Mouse (Mus musculus) lung, postnatal 14 days (tissue): ENCODE results near the gene Lrmda.

ENCODE experiments used
- DNase-seq: peaks from one replicate; pipeline ENCODE4 v3.0.0; 2021

The Lrmda gene

DNA sequence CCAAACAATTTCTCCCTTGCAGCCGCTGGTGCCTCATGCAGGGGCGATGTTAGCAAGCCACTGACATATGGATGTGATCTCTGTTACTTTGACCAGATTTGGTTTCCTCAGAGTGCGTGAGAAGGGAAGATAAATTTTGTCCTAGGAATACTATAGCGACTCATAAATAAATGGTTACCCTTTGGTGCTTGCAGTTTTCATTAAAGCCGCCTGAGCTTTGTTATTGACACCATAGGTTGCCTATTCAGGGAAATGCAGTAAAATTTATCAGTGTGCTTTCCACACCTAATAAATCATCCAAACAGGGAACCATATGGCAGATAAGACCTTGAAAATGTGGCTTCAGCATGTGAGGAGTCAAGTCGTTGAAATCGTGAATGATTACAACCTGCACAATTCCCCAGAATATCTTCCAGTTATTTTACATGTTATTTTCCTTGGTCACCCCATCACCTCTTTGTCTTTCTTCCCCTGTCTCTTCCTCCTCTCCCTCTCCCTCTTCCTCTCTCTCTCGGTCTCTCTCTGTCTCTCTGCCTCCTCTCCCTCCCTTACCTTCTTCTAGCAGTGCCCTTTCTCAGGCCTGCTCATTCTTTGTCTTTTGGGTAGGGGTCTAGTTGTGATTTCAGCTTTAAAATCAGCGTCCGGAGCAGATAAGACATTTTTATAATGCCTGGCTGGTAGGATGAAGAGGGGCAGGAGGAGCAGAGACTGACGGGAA, 148.7 kb downstream of the Lrmda start:
- DNase-seq: no peak

DNA sequence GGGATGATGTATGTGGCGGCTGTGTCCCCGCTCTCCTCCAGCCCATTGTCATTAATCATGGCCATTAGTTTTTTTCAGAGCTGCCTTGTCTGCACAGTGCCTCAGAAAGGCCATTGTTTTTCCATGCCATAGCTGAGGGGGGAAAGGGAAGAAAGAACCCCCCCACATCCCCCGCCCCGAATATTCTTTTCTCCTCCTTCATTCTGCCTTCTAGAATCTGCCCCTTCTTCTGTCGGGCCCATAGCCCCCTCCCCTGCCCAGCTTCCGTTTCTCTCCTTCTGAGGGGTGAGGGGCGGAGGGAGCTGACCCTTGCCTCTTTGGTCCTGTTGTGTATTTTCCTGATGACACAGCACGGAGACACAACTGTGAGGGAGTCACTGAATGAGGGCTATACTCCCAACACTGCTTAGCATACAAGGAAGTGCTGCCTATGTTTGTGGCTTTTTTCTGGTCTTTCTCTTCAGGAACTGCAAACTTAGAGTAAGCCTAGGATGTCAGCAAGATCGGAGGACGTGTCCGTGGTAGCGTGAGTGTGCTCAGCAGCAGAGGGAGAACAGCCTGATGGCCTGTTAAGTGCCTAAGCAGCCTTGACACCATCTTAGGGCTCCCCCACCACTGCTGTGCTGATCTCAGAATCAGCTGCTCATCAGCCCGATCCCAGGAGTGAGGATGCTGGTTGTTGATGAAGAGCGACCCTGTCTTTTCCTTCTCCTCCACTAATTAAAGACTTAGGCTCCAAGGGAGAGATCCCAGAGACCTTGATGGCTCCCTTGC, 149.5 kb downstream of the Lrmda start:
- no peak for DNase-seq

DNA sequence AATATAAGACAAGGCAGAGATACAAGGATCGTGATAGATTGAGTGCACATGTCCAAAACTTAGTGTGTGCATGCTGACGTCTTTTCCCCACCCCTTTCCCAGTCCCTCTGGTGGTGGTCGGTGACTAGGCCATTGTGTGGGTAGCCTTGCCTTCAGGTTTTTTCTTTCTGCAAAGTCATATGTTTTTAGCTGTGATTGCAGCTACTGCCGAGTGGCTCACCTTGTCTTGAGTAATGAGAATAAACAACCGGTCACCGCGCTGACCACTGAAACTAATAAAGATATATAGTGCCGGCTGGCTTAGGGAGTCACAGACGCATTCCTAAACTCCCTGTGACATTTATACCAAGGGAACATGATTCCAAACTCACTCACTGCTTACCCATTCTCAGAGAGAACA, 155.2 kb downstream of the Lrmda start:
- no peak for DNase-seq

DNA sequence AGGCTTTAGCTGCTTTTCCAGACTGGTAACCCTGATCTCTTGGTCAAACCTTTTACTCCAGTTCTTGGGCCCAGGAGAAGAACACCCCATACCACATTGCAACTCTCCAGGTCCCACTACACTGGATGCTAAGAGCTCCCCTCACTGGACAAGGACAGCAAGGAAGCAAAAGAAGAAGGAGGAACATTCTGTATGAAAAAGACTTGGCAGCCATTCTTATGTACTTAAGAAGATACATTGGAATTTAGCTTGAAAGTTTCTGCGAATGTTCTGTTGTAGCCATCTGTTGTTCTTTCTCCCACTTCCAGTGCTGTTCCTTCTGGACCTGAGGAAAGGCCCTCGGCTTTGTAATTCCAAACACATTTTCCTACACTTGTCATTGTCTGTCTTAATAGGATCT, 160.2 kb downstream of the Lrmda start:
- no peak for DNase-seq

DNA sequence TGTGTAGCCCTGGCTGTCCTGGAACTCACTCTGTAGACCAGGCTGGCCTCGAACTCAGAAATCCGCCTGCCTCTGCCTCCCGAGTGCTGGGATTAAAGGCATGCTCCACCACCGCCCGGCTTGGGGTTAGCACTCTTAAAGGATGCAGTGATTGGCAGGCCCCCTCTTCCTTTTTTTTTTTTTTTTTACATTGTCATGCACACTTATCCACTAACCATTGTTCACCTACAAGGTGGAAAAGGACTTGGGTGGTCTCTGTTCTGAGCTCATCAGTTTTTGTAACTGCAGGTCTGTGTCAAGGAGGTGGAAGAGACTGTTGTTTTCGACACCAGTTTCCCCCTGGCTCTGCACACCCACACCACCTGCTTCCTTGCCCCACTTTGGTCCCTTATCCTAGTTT, 162.0 kb downstream of the Lrmda start:
- DNase-seq: no peak

DNA sequence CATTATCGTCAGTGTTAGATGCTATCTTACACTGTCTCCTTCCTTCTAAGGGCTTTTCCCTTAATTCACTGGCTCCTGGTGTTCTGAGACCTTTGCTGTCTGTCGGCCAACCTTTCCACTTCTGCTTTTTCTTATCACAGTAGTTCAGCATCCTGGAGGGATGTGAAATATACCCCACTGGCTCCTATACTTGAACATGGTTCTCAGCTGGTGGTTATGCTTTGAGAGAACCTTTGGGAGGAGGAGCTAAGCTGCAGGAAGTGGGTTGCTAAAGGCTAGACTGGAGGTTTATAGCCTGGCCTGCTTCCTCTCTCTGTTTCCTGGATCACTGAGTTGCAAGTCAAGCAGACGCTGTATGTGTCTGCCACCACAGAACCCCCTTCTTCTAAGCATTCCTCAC, 163.7 kb downstream of the Lrmda start:
- DNase-seq: no peak

DNA sequence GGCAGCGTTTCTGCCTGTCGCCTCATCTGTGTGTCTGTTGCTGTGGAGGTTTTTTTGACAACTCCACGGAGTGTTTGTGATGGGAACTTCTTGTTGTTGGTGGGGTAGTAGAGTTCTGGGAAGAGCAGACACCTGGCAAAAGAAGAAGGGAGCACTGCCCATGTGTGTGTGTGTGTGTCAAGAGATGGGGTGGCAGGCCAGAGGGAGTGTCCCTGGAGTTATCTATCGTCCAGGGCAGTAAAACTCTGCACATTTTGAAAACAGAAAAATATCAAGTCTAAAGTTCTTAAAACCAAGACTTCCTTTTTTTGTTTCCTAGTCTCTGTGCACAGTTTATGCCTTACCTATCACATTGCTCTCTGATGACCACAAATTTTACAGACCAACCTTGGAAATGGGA, 165.9 kb downstream of the Lrmda start:
- DNase-seq: no peak

DNA sequence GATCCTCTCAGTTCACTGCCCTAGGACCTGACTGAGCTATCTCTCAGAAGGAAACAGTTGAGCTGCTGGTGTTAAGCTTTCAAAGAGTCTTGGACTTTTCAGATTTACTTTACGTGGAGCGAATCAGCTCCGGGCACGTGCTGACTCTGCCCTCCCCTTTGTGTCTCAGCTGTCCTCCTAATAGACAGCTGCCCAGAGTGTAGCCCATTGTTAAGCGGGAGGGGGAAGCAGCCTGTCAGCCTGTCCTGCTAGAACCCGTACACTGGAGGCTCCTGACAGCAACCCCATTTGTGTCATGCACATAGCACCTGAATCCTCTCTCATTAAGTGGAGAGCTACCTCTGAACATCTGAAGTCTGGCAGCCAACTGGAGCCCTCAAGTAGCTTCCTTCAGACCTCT, 170.6 kb downstream of the Lrmda start:
- no peak for DNase-seq

DNA sequence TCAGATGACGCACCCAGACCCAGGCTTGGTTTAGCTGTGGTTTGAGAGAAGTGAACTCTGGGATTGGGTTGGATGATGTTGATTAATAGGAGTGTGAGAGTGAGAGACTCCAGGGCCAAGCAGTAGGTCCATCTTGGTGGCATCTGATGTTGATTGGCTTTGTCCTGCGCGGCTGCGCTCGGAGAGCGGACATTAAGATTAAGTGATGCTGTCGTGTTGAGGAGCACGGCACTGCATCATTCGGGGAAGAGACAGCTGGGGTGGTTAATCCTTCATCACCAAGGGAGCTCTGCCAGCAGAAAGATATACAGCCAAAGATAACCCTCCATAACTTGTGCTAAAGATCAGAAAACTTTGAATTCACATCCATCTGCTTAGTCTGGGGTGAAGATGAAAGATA, 172.7 kb downstream of the Lrmda start:
- DNase-seq: no peak

DNA sequence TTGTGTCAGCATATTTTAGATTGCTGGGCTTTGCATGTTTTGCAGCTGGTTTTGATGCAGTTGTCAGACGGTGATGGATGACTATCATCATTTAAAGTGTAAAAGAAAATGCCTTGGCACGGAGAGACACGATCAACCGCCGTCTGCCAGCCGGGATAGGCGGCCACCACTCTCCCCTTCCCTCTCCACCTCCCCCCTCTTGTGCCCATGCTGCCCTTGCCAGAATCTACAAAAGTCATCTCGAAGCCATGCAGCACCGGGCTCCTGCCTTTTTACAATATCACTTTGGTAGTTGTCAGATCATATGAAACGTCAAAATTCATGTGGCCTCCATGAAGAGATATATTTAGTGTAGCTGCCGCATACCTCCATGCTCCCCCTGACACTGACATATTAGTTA, 178.5 kb downstream of the Lrmda start:
- no peak for DNase-seq

DNA sequence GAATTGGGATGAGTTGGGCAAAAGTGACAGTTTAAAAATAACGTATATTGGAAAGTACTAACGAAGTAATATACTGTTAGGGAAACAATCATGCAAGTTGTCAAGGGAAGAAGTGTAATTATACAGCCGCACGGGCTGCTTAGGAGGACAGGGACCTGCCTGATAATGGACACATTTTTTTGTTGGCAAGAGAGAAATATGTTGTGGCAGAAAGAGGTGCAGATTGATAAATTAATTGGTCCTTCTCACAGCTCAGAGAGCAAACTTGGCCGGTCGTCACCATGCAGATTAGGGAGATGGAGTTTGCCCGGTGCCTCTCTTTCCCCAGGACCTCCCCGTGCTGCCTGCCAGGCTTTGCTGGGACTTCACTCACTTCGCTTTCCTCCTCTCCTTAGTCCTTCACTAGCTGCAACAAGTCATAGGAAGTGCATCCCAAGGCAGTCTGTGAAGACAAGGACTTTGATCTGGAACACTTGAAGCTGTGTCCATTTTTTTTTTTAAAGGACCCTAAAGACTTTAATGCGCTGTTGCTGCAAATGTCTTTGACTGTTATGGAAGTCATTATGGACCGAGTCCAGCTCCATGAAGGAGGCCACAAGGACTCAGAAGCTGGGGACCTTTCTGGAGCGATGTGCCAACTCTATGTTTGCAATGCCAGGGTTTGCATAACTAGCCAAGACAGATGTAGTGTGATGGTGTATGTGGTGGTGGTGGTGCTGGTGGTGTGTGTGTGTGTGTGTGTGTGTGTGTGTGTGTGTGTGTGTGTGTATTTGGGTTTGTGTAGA, 179.3 kb downstream of the Lrmda start:
- no peak for DNase-seq

DNA sequence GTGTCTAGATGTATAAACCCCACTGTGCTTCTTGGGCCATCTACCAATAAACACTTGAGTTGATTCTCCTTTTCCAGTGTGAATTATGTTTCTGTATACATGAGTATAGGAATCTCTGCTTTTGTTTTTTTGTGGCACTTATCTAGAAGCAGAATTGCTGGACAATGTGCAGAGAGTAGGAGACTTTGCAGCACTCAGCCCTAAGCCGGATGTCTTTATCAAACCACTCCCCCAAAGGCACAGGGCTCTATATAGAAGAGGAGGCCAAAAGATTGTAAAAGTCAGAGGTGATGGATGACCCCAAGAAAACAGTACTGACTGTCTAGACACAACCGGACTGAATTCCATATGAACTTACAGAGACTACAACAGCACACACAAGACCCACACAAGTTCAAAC, 182.2 kb downstream of the Lrmda start:
- DNase-seq: no peak

DNA sequence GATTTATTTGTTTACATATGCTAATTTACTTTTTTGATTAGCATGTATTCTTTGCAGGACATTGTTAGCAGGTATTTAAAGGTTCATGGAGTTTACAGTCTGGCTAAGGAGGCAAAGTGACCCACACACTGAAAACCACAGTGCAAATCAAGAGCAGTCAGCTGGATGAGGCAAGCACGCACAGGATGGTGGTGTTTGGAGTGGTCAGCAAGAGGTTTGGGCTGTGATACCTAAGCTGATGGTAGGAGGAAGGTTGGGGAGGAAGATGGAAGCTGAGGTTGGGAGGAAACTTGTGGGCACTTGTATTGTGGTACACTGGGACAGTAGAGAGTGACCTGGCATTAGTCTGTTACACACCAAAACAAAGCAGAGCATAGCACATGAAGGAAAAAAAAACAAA, 191.1 kb downstream of the Lrmda start:
- no peak for DNase-seq

DNA sequence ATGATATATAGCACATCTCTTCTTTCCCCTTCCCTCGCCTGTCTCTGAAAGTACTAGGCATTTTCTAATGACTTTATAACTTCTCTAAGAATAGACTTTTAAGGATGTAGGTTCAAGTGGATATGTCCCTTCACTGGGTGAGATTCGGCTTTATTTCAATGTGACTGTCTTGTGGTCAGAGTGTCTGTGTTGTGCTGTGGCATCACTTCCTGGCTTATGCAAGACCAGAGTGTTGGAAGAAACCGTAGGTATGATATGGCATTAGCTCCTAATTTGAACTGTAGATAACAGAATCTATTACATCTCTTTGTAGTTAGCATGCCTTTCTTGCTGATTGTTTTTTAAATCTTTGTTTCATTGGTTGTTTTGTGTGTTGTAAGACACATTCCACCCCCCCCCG, 198.7 kb downstream of the Lrmda start:
- DNase-seq: no peak

DNA sequence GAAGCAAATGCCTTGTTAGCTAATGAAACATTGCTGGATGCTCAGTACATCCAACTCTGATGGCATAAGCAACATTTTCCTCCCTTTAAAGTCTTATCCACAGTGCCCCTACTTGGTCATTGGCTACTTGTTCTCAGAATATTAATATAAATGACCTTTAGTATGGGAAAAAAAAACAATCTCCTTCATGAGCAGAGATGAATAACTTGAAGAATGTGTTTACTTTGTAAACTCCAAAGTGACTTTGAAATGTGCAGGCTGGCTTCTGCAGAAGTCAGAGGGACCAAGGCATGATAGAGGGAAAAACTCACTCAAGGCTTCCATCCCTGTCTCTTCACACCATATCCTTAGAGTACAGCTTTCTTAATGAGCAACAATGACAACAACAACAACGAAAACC, 202.5 kb downstream of the Lrmda start:
- DNase-seq: peak; percentile 14

DNA sequence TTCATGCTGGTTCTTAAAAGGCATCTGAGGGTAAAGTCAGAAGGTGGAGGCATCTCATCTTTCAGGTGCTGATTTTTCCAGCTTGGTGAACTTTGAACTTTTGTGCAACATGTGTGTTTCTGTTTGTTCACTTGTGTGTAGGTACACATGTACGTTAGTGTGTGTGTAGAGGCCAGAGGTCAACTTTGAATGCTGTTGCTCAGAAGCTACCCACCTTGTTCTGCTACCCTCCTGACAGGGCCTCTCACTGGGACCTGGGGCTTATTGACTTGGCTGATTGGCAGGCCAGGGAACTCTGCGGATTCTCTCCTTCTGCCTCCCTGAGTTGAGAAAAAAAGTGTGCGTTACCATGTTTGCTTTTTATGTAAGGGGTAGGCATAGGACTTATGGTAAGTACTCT, 203.1 kb downstream of the Lrmda start:
- no peak for DNase-seq

DNA sequence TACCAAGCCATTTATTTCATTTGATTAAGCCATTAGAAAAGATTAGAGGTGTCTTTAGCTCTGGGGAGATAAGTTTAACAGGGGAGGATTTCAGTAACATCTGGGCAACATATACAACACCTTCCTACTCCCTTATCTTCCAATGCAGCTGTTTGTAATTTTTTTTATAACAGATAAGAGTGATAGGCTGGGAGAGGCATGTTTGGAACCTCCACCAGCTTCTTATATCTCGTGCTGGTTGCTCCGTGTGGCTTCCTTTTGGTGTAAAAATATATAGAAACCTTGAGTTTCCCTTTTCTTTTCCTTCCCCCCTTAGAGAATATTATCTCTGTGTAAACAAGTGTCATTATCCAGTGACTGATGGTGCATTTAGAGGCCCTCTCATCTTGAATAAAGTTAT, 206.7 kb downstream of the Lrmda start:
- DNase-seq: no peak

DNA sequence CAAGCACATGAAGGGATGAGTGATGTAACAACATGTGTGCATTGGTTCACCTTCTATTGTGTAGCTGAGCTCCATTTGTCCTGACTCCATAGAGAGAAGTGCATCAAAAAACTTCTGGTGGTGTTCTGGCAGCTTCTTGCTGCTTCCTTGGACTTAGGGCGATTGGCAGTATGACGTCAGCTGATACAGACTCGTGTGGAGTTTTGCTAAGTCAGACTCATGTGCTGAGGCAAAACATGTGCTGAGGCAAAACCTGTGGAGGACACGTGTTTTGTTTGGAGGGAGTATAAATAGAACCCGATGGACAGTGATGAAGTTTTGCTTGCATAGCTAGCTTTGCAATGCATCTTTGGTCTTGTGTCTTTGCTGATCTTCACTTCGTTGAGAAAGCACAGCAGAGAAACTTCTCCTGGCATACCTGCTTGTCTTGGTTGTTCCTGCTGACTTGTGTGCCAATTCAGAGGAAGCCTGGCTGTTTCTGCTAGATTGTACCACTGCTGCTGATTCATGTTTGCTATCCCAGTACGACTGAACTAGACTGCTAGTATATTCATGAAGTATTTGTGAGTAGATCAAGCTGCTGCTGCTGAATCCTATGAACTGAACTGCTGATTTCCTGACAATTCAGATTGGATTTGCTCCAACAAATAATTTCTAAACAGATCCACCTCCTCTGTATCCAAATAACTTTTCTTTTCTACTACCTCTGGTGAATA, 208.9 kb downstream of the Lrmda start:
- no peak for DNase-seq

DNA sequence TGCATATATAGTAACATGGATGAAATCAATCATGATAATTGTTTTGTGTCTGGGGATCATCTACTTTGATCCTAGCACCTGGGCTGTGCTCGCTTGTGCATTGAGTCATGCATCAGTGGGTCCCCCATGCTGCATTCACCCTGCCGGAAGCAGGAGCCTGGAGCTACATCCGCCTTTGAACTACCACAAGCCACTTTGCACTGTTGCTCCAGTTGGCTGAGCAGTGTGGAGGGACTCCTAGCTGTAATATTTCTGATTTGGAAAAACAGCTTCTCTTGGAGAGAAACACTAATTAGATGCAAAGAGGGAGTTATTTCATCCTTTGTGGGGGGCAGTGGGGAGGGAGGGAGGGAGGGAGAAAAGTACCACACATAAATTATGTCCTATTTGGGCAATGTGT, 220.8 kb downstream of the Lrmda start:
- no peak for DNase-seq

DNA sequence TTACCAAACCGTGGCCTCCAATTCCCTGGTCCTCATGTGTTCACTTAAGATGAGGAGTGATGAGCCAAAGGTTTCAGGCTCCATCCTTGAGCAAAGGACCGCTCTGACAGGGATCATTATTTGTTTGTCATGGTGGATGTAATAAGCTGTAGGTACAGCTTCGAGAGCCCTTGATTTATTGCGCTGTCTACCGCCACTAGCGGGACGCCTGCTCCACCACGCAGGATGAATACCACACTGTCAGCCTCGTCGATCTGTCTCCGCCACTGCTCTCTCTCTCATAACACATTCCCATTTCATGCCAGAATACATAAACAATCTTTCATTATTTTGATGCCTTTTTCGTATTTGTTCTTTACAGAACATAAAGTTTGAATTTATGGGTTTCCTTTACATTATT, 235.9 kb downstream of the Lrmda start:
- no peak for DNase-seq

DNA sequence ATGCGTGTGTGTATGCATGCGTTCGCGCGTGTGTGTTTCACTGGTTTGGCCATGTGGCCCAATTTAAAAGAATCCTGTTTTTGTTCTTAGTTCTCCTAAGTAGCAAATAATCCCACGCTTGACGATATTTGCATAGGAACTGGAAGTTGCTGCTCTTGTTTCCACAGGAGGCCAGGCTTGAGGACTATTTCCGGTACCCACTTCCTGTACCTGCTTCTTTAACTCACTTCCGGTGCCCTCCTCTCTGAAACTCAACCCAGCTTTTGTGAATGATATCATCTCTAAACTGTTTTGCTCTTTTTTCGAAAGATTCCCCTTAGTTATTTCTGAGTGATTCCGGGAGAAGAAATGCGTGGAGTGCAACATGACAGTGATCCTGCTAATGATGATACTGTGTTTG, 236.8 kb downstream of the Lrmda start:
- no peak for DNase-seq

DNA sequence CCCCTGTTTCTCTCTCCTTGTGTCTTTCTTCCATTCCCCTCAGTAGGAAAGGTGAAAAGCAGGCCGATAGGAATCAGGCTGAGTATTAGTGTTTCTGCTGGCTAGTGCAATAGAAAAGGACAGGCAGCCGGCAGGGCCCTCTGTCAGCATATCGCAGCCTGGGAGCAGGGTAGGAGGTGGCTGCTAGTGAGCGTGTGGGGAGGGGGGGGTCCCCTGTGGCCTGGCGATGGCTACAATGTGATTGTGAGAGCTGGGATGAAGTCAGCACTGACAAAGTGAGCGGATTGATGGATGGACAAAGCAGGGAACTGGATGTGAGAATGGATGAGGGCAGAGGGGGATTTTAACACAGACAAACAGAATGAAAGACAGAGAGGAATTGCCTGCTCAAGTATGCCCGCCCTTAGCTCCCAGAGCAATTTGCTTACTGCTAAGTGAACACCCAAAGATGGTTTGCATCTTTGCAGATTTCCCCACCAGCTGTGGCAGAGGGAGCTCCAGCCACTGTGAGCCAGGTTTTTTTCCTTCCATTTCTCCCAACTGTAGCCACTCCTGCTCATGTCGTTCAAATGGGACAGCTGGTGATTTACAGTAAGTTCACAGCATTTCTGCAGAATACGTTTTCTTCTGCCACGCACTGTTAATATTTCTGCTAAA, 240.0 kb downstream of the Lrmda start:
- DNase-seq: no peak

DNA sequence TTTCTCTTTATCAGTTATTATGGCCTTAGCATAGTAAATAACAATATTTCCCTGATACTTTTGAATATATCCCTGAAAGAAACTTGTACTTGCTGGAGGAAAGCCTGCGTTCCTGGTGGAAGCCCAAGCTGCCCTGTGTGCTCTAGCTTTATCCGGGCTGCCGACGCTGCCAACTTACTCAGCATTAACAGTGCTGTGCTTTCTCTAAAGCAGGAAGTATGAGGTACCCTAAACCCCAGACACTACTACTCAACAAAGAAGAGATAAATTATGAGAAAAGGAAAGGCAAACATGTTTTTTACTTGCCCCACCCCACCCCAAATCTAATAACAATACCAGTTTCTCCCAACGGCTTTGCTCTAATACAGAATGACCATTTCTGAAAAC, 240.5 kb downstream of the Lrmda start:
- no peak for DNase-seq
